Mouse (Mus musculus) megakaryocyte, adult 5-6 weeks (primary cell): Measurements from ENCODE around the gene Amd2. TPM values are rescaled to one million over a fixed set of nuclear protein-coding genes. Genes with fewer than 3 reads are reported as not detected.

Source experiments
- ATAC-seq: 2 replicates; pipeline ENCODE4 v1.8.0; 2016; ENCODE audit warnings: mild to moderate bottlenecking, inconsistent platforms; ENCODE audit not compliant: poor library complexity, severe bottlenecking
- total RNA-seq, 2 experiments: library from RNA; stranded (forward) in 1 of 2; stranded (reverse) in 1 of 2; fragments of 153-499, 151-499 nt in 1 of 2; fragments of 221-1000, 200-1000 nt in 1 of 2; gene quantifications; 2 replicates each; pipeline versions ENCODE4 v1.2.3 to v1.2.4; 2015 to 2017

The Amd2 gene
- 1.1 and 1.6 TPM in 2 replicates for total RNA-seq (2015)
- total RNA-seq (2017), result 6.1 and 10.6 TPM in 2 replicates

DNA sequence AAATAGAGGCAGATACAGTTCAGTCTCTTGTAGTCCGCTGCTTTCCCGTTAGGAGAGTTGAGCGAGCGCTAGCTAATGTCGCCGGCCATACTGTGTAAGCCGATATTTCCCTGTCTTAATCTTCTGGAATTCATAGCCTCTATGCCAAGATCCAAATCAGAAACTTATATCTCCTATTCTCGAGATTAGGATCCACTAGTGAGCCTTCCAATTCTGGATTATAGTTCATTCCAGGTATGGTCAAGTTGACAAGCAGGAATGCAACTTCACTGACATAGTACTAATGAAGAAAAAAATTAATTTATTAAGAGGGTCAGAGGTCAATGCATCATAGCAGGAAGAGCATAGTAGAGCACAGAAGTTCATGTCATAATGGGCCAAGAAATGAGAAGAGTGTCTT is at the start of gene Amd2:
Gene Amd2, minus strand, starts transcription at position 101 of the 400 bp plus-strand sequence.
- no peak for ATAC-seq

DNA sequence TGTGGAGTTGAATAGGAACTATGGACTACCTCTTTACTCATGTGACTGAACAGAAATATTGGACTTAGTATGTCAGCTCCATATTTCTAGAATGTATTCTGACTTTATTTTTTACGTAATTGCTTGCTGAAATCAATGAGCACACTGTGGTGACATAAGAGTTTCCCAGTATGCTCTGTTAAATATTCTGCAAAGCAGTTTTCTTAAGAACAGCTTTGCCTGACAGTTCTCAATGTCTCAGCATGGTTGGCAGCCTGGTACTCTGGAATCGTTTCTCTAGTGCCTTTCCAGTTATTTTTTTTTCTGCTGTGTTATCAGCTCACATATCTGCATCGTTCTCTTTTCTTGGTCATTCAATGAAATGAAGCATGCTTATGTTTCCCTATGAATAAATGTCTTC is 49.6 kb upstream of the Amd2 start:
- no peak for ATAC-seq

DNA sequence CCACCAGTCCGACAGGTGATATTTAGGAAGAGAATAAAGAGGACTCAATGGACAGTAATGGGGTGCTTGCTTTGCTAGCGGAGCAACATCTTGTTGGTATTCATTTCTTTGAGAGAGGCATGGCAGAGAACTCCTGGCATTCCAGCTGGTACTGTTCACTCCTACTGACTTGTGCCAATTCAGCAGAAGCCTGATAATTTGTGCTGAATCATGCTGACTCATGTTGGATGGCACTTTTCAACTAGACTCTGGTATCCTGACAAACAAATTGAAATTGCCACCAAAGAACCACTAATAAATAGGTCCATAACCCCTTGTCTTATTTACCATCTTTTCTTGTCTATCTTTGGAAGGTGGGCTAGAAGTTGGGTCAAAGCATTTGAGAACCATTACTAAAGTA is 25.9 kb upstream of the Amd2 start:
- no peak for ATAC-seq

DNA sequence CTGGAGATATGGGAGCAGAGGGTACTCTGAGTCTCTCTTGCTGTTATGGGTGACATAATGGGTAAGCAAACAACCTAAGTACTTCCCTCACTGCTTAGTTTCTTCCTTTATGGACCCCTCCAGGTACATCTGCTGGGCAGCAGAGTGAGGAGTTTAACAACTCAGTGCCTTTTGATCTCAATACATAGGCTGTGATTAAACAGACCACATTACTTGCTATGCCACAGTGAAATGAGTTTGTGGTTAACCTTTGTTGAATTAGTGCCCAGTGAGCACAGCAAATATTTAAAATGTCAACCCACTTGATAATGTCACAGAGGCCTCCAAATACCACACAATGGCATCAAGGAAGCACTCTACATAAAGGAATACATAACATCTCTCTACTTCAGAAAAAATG is 2.6 kb upstream of the Amd2 start:
- ATAC-seq, result no peak
